Mouse (Mus musculus) C2C12 (cell line): ENCODE measurements around the gene Eomes. TPM values are rescaled to one million over a fixed set of nuclear protein-coding genes. Genes with fewer than 3 reads are reported as not detected.

Source experiments
- H3K27me3 ChIP-seq: one replicate; pipeline ENCODE4 v1.6.1; 2011; ENCODE audit not compliant: control insufficient read depth, insufficient read depth, insufficient read length
- H3K36me3 ChIP-seq: one replicate; pipeline ENCODE4 v1.6.1; 2011; ENCODE audit not compliant: control insufficient read depth, insufficient read depth
- H3K4me3 ChIP-seq: one replicate; pipeline ENCODE4 v1.5.1; 2011; ENCODE audit warnings: mild to moderate bottlenecking, control low read depth; ENCODE audit not compliant: poor library complexity, insufficient read depth, severe bottlenecking
- H3K79me2 ChIP-seq: one replicate; pipeline ENCODE4 v1.6.1; 2011; ENCODE audit not compliant: control insufficient read depth, insufficient read depth
- H3K79me3 ChIP-seq: one replicate; pipeline ENCODE4 v1.6.1; 2011; ENCODE audit warnings: low read depth, control low read depth
- H3ac ChIP-seq: one replicate; pipeline ENCODE3; 2011; ENCODE audit warnings: low read depth; ENCODE audit not compliant: control insufficient read depth, insufficient read length
- CEBPB ChIP-seq: IDR thresholded peaks from one replicate; pipeline ENCODE4 v1.6.1; 2011; ENCODE audit warnings: low read depth, mild to moderate bottlenecking, control low read depth, moderate library complexity
- CTCF ChIP-seq: IDR thresholded peaks from one replicate; pipeline ENCODE4 v1.5.1; 2011; ENCODE audit not compliant: control insufficient read depth, insufficient read depth, insufficient read length
- FOSL1 ChIP-seq: IDR thresholded peaks from one replicate; pipeline ENCODE4 v1.8.0; 2011; ENCODE audit warnings: mild to moderate bottlenecking, low read length; ENCODE audit not compliant: poor library complexity, insufficient read depth, severe bottlenecking
- MAX ChIP-seq: IDR thresholded peaks from one replicate; pipeline ENCODE4 v1.6.1; 2011; ENCODE audit warnings: mild to moderate bottlenecking, control low read depth
- MYOD1 ChIP-seq: IDR thresholded peaks from one replicate; pipeline ENCODE4 v1.6.1; 2011; ENCODE audit warnings: low read depth; ENCODE audit not compliant: control insufficient read depth, insufficient read length
- MYOG ChIP-seq: IDR thresholded peaks from one replicate; pipeline ENCODE4 v1.6.1; 2011; ENCODE audit not compliant: control insufficient read depth, insufficient read length; ENCODE audit errors: extremely low read depth
- USF1 ChIP-seq: IDR thresholded peaks from one replicate; pipeline ENCODE4 v1.6.1; 2011; ENCODE audit warnings: low read depth, mild to moderate bottlenecking, control low read depth, moderate library complexity
- polyA plus RNA-seq: library from polyadenylated mRNA; unstranded; fragments of >200 nt; fragmentation: generic; extraction: Trizol; gene quantifications from one replicate; pipeline ENCODE4 v1.2.1, GENCODE M21; 2012; ENCODE audit warnings: missing spikeins

Gene Eomes
- polyA plus RNA-seq, 1 experiment: 0.15 TPM

GRCm38 (mm10) chr9:118482210-118482609, 4.2 kb downstream of the Eomes start:
- peaks cover 16% of the 10 kb centered on the region for H3K27me3 ChIP-seq
- no peak overlapping the region for H3ac ChIP-seq
- no peak overlapping the region for H3K4me3 ChIP-seq
- no peaks in the 10 kb centered on the region for H3K79me2 ChIP-seq
- TF ChIP-seq CTCF: no peak
- TF ChIP-seq MAX: no peak
- TF ChIP-seq FOSL1: no peak
- no peak for TF ChIP-seq USF1
- no peak for TF ChIP-seq MYOG
- no peak for TF ChIP-seq MYOD1
- TF ChIP-seq CEBPB: no peak
- no peaks in the 10 kb centered on the region for H3K36me3 ChIP-seq
- H3K79me3 ChIP-seq: no peaks in the 10 kb centered on the region

GRCm38 (mm10) chr9:118486361-118487095, 8.5 kb downstream of the Eomes start:
- H3ac ChIP-seq: no peak overlapping the region
- TF ChIP-seq CTCF: no peak
- TF ChIP-seq MYOG: no peak
- TF ChIP-seq USF1: no peak
- no peak for TF ChIP-seq FOSL1
- no peak for TF ChIP-seq MAX
- no peaks in the 10 kb centered on the region for H3K79me3 ChIP-seq
- no peaks in the 10 kb centered on the region for H3K27me3 ChIP-seq
- no peak overlapping the region for H3K4me3 ChIP-seq
- H3K36me3 ChIP-seq: no peaks in the 10 kb centered on the region
- H3K79me2 ChIP-seq: no peaks in the 10 kb centered on the region

GRCm38 (mm10) chr9:118487096-118487395, 9.0 kb downstream of the Eomes start:
- H3K4me3 ChIP-seq: no peak overlapping the region
- H3K27me3 ChIP-seq: no peaks in the 10 kb centered on the region
- TF ChIP-seq CTCF: no peak
- H3ac ChIP-seq: no peak overlapping the region
- no peaks in the 10 kb centered on the region for H3K79me3 ChIP-seq
- no peaks in the 10 kb centered on the region for H3K79me2 ChIP-seq
- H3K36me3 ChIP-seq: no peaks in the 10 kb centered on the region

GRCm38 (mm10) chr9:118487636-118488035, 9.6 kb downstream of the Eomes start:
- no peaks in the 10 kb centered on the region for H3K79me3 ChIP-seq
- TF ChIP-seq CEBPB (no peak), FOSL1 (no peak), CTCF (no peak), MYOG (no peak), MAX (no peak), USF1 (no peak), MYOD1 (no peak)
- H3K36me3 ChIP-seq: no peaks in the 10 kb centered on the region
- no peaks in the 10 kb centered on the region for H3K27me3 ChIP-seq
- H3ac ChIP-seq: no peak overlapping the region
- H3K4me3 ChIP-seq: no peak overlapping the region
- H3K79me2 ChIP-seq: no peaks in the 10 kb centered on the region

- TF ChIP-seq MYOD1: no peak
- TF ChIP-seq MAX: no peak
- TF ChIP-seq CEBPB: no peak
- TF ChIP-seq FOSL1: no peak
- no peak for TF ChIP-seq USF1
- no peak for TF ChIP-seq CTCF
- no peak for TF ChIP-seq MYOG
- no peaks in the 10 kb centered on the region for H3K79me2 ChIP-seq
- H3K79me3 ChIP-seq: no peaks in the 10 kb centered on the region
- no peak overlapping the region for H3K4me3 ChIP-seq
- H3K36me3 ChIP-seq: no peaks in the 10 kb centered on the region
- H3K27me3 ChIP-seq: no peaks in the 10 kb centered on the region
- H3ac ChIP-seq: no peak overlapping the region
Observed at GRCm38 (mm10) chr9:118488138-118488895, 10.3 kb downstream of the Eomes start.
